ENCODE assay signal across 9 mouse cellular contexts in the genomic region with DNA sequence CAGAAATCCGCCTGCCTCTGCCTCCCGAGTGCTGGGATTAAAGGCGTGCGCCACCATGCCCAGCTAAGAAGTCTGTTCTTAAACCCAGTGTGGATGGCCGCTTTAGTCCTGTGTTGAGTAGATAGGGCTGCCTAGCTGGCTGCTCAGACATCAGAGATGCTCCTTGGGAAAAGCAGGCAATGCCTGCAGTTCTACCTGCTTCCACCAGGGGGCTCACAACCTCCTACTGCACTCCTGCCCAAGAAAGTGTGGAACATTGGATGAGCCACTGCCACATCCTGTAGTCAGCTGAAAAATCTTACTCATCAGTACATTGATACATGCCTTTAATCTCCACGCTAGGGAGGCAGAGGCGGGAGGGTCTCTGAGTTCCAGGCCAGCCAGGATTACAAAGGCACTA. TPM values are rescaled to one million over a fixed set of nuclear protein-coding genes. Genes with fewer than 3 reads are reported as not detected.
DNase-seq lines count a peak whose midpoint lies in the region; ATAC-seq and TF ChIP-seq lines count a peak whose summit lies in the region.
"Had no signal": no experiment of that assay in that cellular context is flagged by ENCODE, and none has a peak within 500 bp of the region (broad histone marks: within the 10 kb centered on the region; RNA-seq: fewer than 3 reads in every experiment).

No protein-coding gene starts in this region.

- DNase-seq in urinary bladder, adult 2 months (ENCODE audit: low spot score) = peak; percentile 46
- DNase-seq in urinary bladder, postnatal 10 days (ENCODE audit: low spot score) = no peak
- peak; percentile 82 for DNase-seq in embryo, embryonic 11 days
- DNase-seq in left cerebral cortex, postnatal 36 days (ENCODE audit: low spot score in 2 of 2) = peak; percentile 85 to 88
- peak; percentile 97 for DNase-seq in midbrain, embryonic 11.5 days (ENCODE audit: low spot score, missing footprints)

- no peak overlapping the region for H3K4me2 ChIP-seq in intestine, embryonic 15.5 days (replicated peaks)
- H3K4me2 ChIP-seq in midbrain, embryonic 11.5 days = no peak overlapping the region
- H3K4me2 ChIP-seq: stomach, embryonic 15.5 days had no signal

- peak; percentile 97; the same call in 1 of the 2 replicates for TF ChIP-seq CTCF in small intestine, adult 2 months (IDR thresholded peaks at IDR 0.05; ENCODE audit: extremely low read depth, insufficient read length, insufficient replicate concordance, low read depth, low read length)

- no peak overlapping the region for H3K9ac ChIP-seq in intestine, embryonic 15.5 days
- H3K9ac ChIP-seq in midbrain, embryonic 11.5 days (ENCODE audit: low read length) = no peak overlapping the region
- H3K9ac ChIP-seq: stomach, embryonic 15.5 days had no signal

- no peaks in the 10 kb centered on the region for H3K27me3 ChIP-seq in intestine, embryonic 15.5 days (replicated peaks)
- no peaks in the 10 kb centered on the region for H3K27me3 ChIP-seq in midbrain, embryonic 11.5 days (ENCODE audit: control insufficient read depth, insufficient read depth, low read length)
- no peaks in the 10 kb centered on the region for H3K27me3 ChIP-seq in small intestine, adult 2 months (ENCODE audit: control insufficient read depth, insufficient read depth, low read length)
- H3K27me3 ChIP-seq: stomach, embryonic 15.5 days had no signal

- no peaks in the 10 kb centered on the region for H3K9me3 ChIP-seq in intestine, embryonic 15.5 days
- H3K9me3 ChIP-seq in midbrain, embryonic 11.5 days (ENCODE audit: control insufficient read depth, low read length) = no peaks in the 10 kb centered on the region
- H3K9me3 ChIP-seq: stomach, embryonic 15.5 days had no signal

- H3K4me3 ChIP-seq in intestine, embryonic 15.5 days (replicated peaks) = no peak overlapping the region
- H3K4me3 ChIP-seq in midbrain, embryonic 11.5 days (ENCODE audit: low read depth, low read length) = no peak overlapping the region
- no peak overlapping the region for H3K4me3 ChIP-seq in small intestine, adult 2 months (ENCODE audit: low read depth, low read length)
- H3K4me3 ChIP-seq: stomach, embryonic 15.5 days had no signal

- peaks cover 16% of the 10 kb centered on the region for H3K4me1 ChIP-seq in intestine, embryonic 15.5 days (replicated peaks)
- no peaks in the 10 kb centered on the region for H3K4me1 ChIP-seq in midbrain, embryonic 11.5 days (ENCODE audit: control insufficient read depth, insufficient read depth, low read length)
- peaks cover 23% of the 10 kb centered on the region for H3K4me1 ChIP-seq in small intestine, adult 2 months (ENCODE audit: control insufficient read depth, insufficient read depth, insufficient read length, low read length)

- intact Hi-C loops in left cerebral cortex, postnatal 36 days (cut with DNase I) = no loop called here

- ATAC-seq in granulocyte monocyte progenitor cell, adult 5-6 weeks (replicated peaks; ENCODE audit: poor library complexity, severe bottlenecking) = peak; percentile 59
- ATAC-seq in intestine, embryonic 15.5 days = peak; percentile 26
- peak; percentile 28; the same call in 1 of the 2 replicates for ATAC-seq in midbrain, embryonic 11.5 days (ENCODE audit: low FRiP score)

- 56% methylated on average over 7 of the region's 7 CpGs for WGBS in intestine, embryonic 15.5 days
- 56% methylated on average over 7 of the region's 7 CpGs for WGBS in midbrain, embryonic 11.5 days
- 48% methylated on average over 7 of the region's 7 CpGs for WGBS in small intestine, adult 2 months

- TF ChIP-seq POLR2A in small intestine, adult 2 months (IDR thresholded peaks at IDR 0.05; ENCODE audit: low read depth, low read length) = no peak; the same call in 1 of the 2 replicates

- H3K36me3 ChIP-seq in intestine, embryonic 15.5 days = peaks cover 26% of the 10 kb centered on the region
- peaks cover 28% of the 10 kb centered on the region for H3K36me3 ChIP-seq in midbrain, embryonic 11.5 days (ENCODE audit: control insufficient read depth, insufficient read depth, low read length)
- H3K36me3 ChIP-seq in small intestine, adult 2 months (ENCODE audit: control insufficient read depth, insufficient read depth, low read length) = peaks cover 36% of the 10 kb centered on the region

- no peak overlapping the region for H3K27ac ChIP-seq in intestine, embryonic 15.5 days
- H3K27ac ChIP-seq in midbrain, embryonic 11.5 days (ENCODE audit: low read depth, low read length) = no peak overlapping the region
- H3K27ac ChIP-seq in small intestine, adult 2 months (ENCODE audit: insufficient read depth, low read depth, low read length) = peak overlapping the region; percentile 93
- H3K27ac ChIP-seq: stomach, embryonic 15.5 days had no signal

RNA-seq across cellular contexts. Expression of gene Gpd1, which starts 2.5 kb away (rescaled TPM):
- 11.7 and 14.9 TPM in 2 replicates for polyA plus RNA-seq in urinary bladder, adult 2 months (2012; rRNA removed)
- total RNA-seq in granulocyte monocyte progenitor cell, adult 5-6 weeks (2014; fragmentation: Nextera tagmentation) = 0.68 and 0.86 TPM in 2 replicates
- 0.10 and 0.34 TPM in 2 replicates for total RNA-seq in granulocyte monocyte progenitor cell, adult 5-6 weeks (2017)
- 11.6 and 15.5 TPM in 2 replicates for polyA plus RNA-seq in intestine, embryonic 15.5 days (2015; fragmentation: Nextera tagmentation; extraction: Ambion mirVana)
- total RNA-seq in left cerebral cortex, postnatal 36 days (2021) = 100 to 1,000 TPM in 1 of 2 experiments, 10 to 100 TPM in 1; 89.9 to 104 TPM
- polyA plus RNA-seq in midbrain, embryonic 11.5 days (2014; fragmentation: Nextera tagmentation; extraction: Ambion mirVana) = 0.14 and 0.18 TPM in 2 replicates
- polyA plus RNA-seq in small intestine, adult 2 months (2012; rRNA removed) = 246 and 260 TPM in 2 replicates

RNA-seq across cellular contexts. Expression of gene Gm17349, which starts 9.6 kb away (rescaled TPM):
- 0.52 TPM in 1 of 2 replicates, not detected in the other for polyA plus RNA-seq in urinary bladder, adult 2 months (2012; rRNA removed)
- total RNA-seq in granulocyte monocyte progenitor cell, adult 5-6 weeks (2014; fragmentation: Nextera tagmentation) = not detected in 2 replicates
- total RNA-seq in granulocyte monocyte progenitor cell, adult 5-6 weeks (2017) = not detected in 2 replicates
- polyA plus RNA-seq in intestine, embryonic 15.5 days (2015; fragmentation: Nextera tagmentation; extraction: Ambion mirVana) = not detected in 2 replicates
- total RNA-seq in left cerebral cortex, postnatal 36 days (2021) = 10 to 100 TPM in 1 of 2 experiments, 1 to 10 TPM in 1; 9.2 to 10.4 TPM
- not detected in 2 replicates for polyA plus RNA-seq in midbrain, embryonic 11.5 days (2014; fragmentation: Nextera tagmentation; extraction: Ambion mirVana)
- 3.0 TPM in 1 of 2 replicates, not detected in the other for polyA plus RNA-seq in small intestine, adult 2 months (2012; rRNA removed)
- polyA plus RNA-seq: stomach, embryonic 15.5 days had no signal

RNA-seq across cellular contexts. Expression of gene Cox14, which starts 10.6 kb away (rescaled TPM):
- 119 and 162 TPM in 2 replicates for polyA plus RNA-seq in urinary bladder, adult 2 months (2012; rRNA removed)
- 57.0 and 57.1 TPM in 2 replicates for total RNA-seq in granulocyte monocyte progenitor cell, adult 5-6 weeks (2014; fragmentation: Nextera tagmentation)
- total RNA-seq in granulocyte monocyte progenitor cell, adult 5-6 weeks (2017) = 38.9 and 47.3 TPM in 2 replicates
- polyA plus RNA-seq in intestine, embryonic 15.5 days (2015; fragmentation: Nextera tagmentation; extraction: Ambion mirVana) = 187 and 218 TPM in 2 replicates
- 100 to 1,000 TPM; 112 to 121 TPM for total RNA-seq in left cerebral cortex, postnatal 36 days (2021)
- polyA plus RNA-seq in midbrain, embryonic 11.5 days (2014; fragmentation: Nextera tagmentation; extraction: Ambion mirVana) = 135 and 140 TPM in 2 replicates
- polyA plus RNA-seq in small intestine, adult 2 months (2012; rRNA removed) = 301 and 397 TPM in 2 replicates

RNA-seq across cellular contexts. Expression of gene Smarcd1, which starts 12.9 kb away (rescaled TPM):
- polyA plus RNA-seq in urinary bladder, adult 2 months (2012; rRNA removed) = 20.4 and 20.5 TPM in 2 replicates
- 29.8 and 34.7 TPM in 2 replicates for total RNA-seq in granulocyte monocyte progenitor cell, adult 5-6 weeks (2014; fragmentation: Nextera tagmentation)
- total RNA-seq in granulocyte monocyte progenitor cell, adult 5-6 weeks (2017) = 16.3 and 28.0 TPM in 2 replicates
- polyA plus RNA-seq in intestine, embryonic 15.5 days (2015; fragmentation: Nextera tagmentation; extraction: Ambion mirVana) = 23.5 and 34.0 TPM in 2 replicates
- 100 to 1,000 TPM; 159 to 164 TPM for total RNA-seq in left cerebral cortex, postnatal 36 days (2021)
- polyA plus RNA-seq in midbrain, embryonic 11.5 days (2014; fragmentation: Nextera tagmentation; extraction: Ambion mirVana) = 111 and 113 TPM in 2 replicates
- 9.5 and 23.8 TPM in 2 replicates for polyA plus RNA-seq in small intestine, adult 2 months (2012; rRNA removed)

RNA-seq across cellular contexts. Expression of gene Asic1, which starts 44.7 kb away (rescaled TPM):
- polyA plus RNA-seq in urinary bladder, adult 2 months (2012; rRNA removed) = 0.19 and 0.22 TPM in 2 replicates
- not detected in 2 replicates for total RNA-seq in granulocyte monocyte progenitor cell, adult 5-6 weeks (2014; fragmentation: Nextera tagmentation)
- not detected in 2 replicates for total RNA-seq in granulocyte monocyte progenitor cell, adult 5-6 weeks (2017)
- polyA plus RNA-seq in intestine, embryonic 15.5 days (2015; fragmentation: Nextera tagmentation; extraction: Ambion mirVana) = 2.2 and 2.4 TPM in 2 replicates
- total RNA-seq in left cerebral cortex, postnatal 36 days (2021) = 10 to 100 TPM; 59.1 to 79.8 TPM
- 10.5 and 11.4 TPM in 2 replicates for polyA plus RNA-seq in midbrain, embryonic 11.5 days (2014; fragmentation: Nextera tagmentation; extraction: Ambion mirVana)
- 0.30 and 0.70 TPM in 2 replicates for polyA plus RNA-seq in small intestine, adult 2 months (2012; rRNA removed)

Comparison
In these comparisons a context has a peak if more than half of its experiments do, and no peak if none do; other contexts are left out.
1. RNA of gene Gpd1, which starts 2.5 kb away (polyA plus RNA-seq): 246 to 260 TPM in small intestine, adult 2 months; 11.7 to 14.9 TPM in urinary bladder, adult 2 months, 11.6 to 15.5 TPM in intestine, embryonic 15.5 days and 0.14 to 0.18 TPM in midbrain, embryonic 11.5 days; every median in the first group is over 10 times any median in the second.
2. Peak in every context shown above with its lines, with median percentiles within 50 percentile points of each other: ATAC-seq.